Mouse (Mus musculus) lung, postnatal 0 days (tissue): ENCODE data around the gene Clk2. TPM values are rescaled to one million over a fixed set of nuclear protein-coding genes. Genes with fewer than 3 reads are reported as not detected.

Experiments
- ATAC-seq: fragments of 200-750 bp; cut with Nextera tagmentation; 2 replicates; pipeline ENCODE4 v1.8.0; 2017; ENCODE audit warnings: moderate library complexity
- DNase-seq: peaks from one replicate; pipeline ENCODE4 v3.0.0-alpha.2; 2016; ENCODE audit warnings: low spot score
- H3K27ac ChIP-seq: fragments of 300-500 bp; sonication (generic); 2 replicates; pipeline ENCODE4 v1.5.1; 2014; ENCODE audit warnings: antibody characterized with exemption, mild to moderate bottlenecking, low read length, mixed read lengths
- H3K27me3 ChIP-seq: fragments of 300-500 bp; sonication (generic); replicated peaks from 2 replicates; pipeline ENCODE4 v1.6.1; 2014; ENCODE audit warnings: low read length, mixed read lengths; ENCODE audit not compliant: insufficient read depth
- H3K36me3 ChIP-seq: fragments of 300-500 bp; sonication (generic); 2 replicates; pipeline ENCODE4 v1.6.1; 2014; ENCODE audit warnings: low read length, mixed read lengths; ENCODE audit not compliant: insufficient read depth
- H3K4me1 ChIP-seq: fragments of 300-500 bp; sonication (generic); 2 replicates; pipeline ENCODE4 v1.6.1; 2014; ENCODE audit warnings: antibody characterized with exemption, low read depth, low read length, mixed read lengths; ENCODE audit not compliant: insufficient read depth
- H3K4me2 ChIP-seq: fragments of 300-500 bp; sonication (generic); replicated peaks from 2 replicates; pipeline ENCODE4 v1.6.1; 2014; ENCODE audit warnings: low read depth, mild to moderate bottlenecking, low read length, moderate library complexity, mixed read lengths
- H3K4me3 ChIP-seq: fragments of 300-500 bp; sonication (generic); 2 replicates; pipeline ENCODE4 v1.5.1; 2014; ENCODE audit warnings: low read depth, low read length
- H3K9ac ChIP-seq: fragments of 300-500 bp; sonication (generic); replicated peaks from 2 replicates; pipeline ENCODE4 v1.6.1; 2014; ENCODE audit warnings: low read depth, mild to moderate bottlenecking
- H3K9me3 ChIP-seq: fragments of 300-500 bp; sonication (generic); 2 replicates; pipeline ENCODE4 v1.6.1; 2016; ENCODE audit warnings: low read length, mixed read lengths
- CTCF ChIP-seq: IDR thresholded peaks from 2 replicates; pipeline ENCODE4 v1.5.1; 2016; ENCODE audit warnings: antibody characterized with exemption, mild to moderate bottlenecking
- EP300 ChIP-seq: IDR thresholded peaks from 2 replicates; pipeline ENCODE4 v1.6.1; 2016; ENCODE audit warnings: antibody characterized with exemption, mild to moderate bottlenecking, control low read depth
- WGBS: fragments of 180-500 bp; shearing (Covaris S2); extraction: QIAGEN DNeasy Blood & Tissue Kit; methylation state at CpG from one replicate; pipeline ENCODE4 v1.1.7; 2014; 5-methylcytosine and 5-hydroxymethylcytosine counted together
- polyA plus RNA-seq: library from polyadenylated mRNA; unstranded; fragments of >200 nt; fragmentation: Nextera tagmentation; extraction: Ambion mirVana; gene quantifications from 2 replicates; pipeline ENCODE4 v1.2.1, GENCODE M21; 2015

Gene Clk2
- polyA plus RNA-seq, 1 experiment from 2014 or later, result 17.7 TPM

DNA sequence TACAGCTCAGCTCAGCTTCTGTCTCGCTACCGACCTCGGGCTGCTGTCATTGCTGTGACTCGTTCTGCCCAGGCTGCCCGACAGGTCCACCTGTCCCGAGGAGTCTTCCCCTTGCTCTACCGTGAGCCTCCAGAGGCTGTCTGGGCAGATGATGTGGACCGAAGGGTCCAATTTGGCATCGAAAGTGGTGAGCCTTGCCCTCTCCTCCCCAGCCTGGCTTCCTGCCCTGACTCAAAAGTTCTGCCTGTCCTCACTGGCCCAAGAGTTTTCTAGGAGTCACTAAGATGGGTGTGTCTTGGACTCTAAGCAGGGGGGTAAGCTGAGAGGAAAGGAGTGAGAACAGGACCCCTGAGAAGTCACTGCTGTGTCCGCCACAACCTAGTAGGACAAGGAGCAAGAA lies 19.8 kb upstream of the Clk2 start:
- Histone ChIP-seq H3K9me3 (no peaks in the 10 kb centered on the region), H3K4me1 (no peaks in the 10 kb centered on the region), H3K36me3 (no peaks in the 10 kb centered on the region), H3K27me3 (0 out of 2 replicates have a peak, but pooled peaks cover 4% of the 10 kb centered on the region), H3K9ac (no peak overlapping the region), H3K4me3 (no peak overlapping the region), H3K27ac (no peak overlapping the region), H3K4me2 (no peak overlapping the region)
- WGBS, result 63% methylated on average over 10 of the region's 10 CpGs
- TF ChIP-seq CTCF (no peak), EP300 (no peak)
- DNase-seq (no peak), ATAC-seq (no peak)

DNA sequence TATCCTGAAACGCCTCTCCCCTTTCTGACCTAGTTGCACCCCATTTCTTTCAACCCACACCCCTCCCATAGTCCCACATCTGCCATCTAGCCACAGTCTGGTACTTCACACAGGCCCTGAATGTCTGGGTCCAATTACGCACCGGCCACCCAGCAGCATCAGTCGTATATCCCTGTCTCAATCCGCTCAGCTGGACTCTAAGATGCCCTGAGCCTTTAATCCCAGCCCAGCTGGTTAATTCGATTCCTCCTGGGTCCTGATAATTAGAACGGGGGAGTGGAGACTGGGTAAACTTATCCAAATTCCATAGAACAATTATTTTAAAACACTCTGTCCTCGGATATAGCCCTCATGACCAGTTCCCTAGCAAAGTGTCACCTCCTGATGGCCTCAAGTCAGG lies 19.0 kb upstream of the Clk2 start:
- no peak overlapping the region for H3K4me3 ChIP-seq
- no peaks in the 10 kb centered on the region for H3K9me3 ChIP-seq
- ATAC-seq (no peak), DNase-seq (no peak)
- TF ChIP-seq EP300, result no peak
- no peak for TF ChIP-seq CTCF
- H3K36me3 ChIP-seq, result no peaks in the 10 kb centered on the region
- WGBS, result 55% methylated on average over 8 of the region's 8 CpGs
- H3K4me1 ChIP-seq, result no peaks in the 10 kb centered on the region
- H3K9ac ChIP-seq, result no peak overlapping the region
- no peak overlapping the region for H3K27ac ChIP-seq
- 0 out of 2 replicates have a peak, but pooled peaks cover 4% of the 10 kb centered on the region for H3K27me3 ChIP-seq
- H3K4me2 ChIP-seq, result no peak overlapping the region

DNA sequence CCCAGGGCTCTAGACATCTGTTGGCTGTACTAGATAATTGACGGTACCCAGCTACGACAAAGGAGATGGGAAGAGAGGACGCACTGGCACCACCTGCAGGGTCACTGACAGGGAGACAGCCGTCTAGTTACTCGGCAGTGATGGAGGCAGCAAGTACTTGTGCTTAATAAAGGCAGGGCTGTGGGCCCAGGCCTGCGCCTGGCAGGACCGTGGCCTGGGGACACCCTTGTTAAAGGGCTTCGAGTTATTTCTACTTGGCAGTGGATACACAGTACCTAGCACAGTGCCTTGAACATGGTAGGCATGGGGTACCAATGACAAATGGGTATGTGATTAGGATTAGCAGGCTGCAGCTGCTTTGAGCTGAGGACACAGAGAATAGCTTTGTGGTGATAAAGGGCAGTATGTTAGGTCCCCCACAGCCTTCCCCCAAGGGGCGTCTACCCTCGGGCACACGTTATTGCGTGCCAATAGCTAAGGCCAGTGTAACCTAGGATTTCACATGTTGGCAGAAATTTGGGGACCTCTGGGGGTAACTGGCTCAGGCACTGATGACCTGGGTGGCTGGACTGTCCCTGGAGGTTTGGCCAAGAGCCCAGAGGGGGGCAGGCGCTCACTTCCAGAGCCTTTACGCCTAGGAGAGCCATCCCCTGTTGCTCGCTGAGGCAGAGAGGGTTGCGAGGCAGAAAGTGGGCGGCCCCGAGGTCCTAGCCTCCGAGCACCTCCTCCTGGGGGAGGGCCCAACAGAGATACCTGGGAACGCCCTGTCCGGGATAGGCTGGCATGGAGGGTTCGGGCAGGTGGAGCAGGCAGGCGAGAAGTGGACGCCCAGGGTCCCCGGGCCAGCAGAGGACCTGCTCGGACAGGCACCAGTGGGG lies 17.3 kb upstream of the Clk2 start:
- WGBS, result 25% methylated on average over 26 of the region's 26 CpGs
- H3K4me3 ChIP-seq, result peak overlapping the region; percentile 17; the same call in 1 of the 2 replicates
- H3K9me3 ChIP-seq, result no peaks in the 10 kb centered on the region
- no peak for TF ChIP-seq CTCF
- TF ChIP-seq EP300, result no peak
- peak; percentile 55 for DNase-seq
- no peak overlapping the region for H3K27ac ChIP-seq
- ATAC-seq, result peak; percentile 84
- H3K4me2 ChIP-seq, result peak overlapping the region; percentile 49
- H3K9ac ChIP-seq, result no peak overlapping the region
- H3K27me3 ChIP-seq, result 0 out of 2 replicates have a peak, but pooled peaks cover 4% of the 10 kb centered on the region
- H3K36me3 ChIP-seq, result no peaks in the 10 kb centered on the region
- no peaks in the 10 kb centered on the region for H3K4me1 ChIP-seq

DNA sequence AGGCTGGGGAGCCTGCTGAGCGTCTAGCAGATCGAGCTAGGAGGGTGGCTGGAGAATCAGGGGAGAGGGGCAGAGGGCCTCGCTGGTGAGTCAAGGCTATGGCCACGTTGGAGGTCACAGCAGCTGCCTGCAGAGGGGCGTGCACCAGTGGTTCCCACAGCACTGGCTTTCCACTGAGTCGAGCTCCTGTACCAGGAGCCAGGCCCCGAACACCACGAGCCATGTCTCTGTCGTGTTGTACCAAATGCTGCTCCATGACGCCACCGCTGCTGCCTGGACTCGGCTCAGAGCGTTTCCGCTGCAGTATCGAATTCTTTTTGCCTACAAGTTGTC lies 16.6 kb upstream of the Clk2 start:
- H3K27ac ChIP-seq, result no peak overlapping the region
- H3K9me3 ChIP-seq, result no peaks in the 10 kb centered on the region
- H3K4me1 ChIP-seq, result no peaks in the 10 kb centered on the region
- H3K9ac ChIP-seq, result no peak overlapping the region
- DNase-seq (no peak), ATAC-seq (peak; percentile 40)
- H3K36me3 ChIP-seq, result no peaks in the 10 kb centered on the region
- peak overlapping the region; percentile 49 for H3K4me2 ChIP-seq
- TF ChIP-seq EP300, result no peak
- TF ChIP-seq CTCF, result no peak
- 0 out of 2 replicates have a peak, but pooled peaks cover 4% of the 10 kb centered on the region for H3K27me3 ChIP-seq
- 10% methylated on average over 15 of the region's 15 CpGs for WGBS
- H3K4me3 ChIP-seq, result peak overlapping the region; percentile 17; the same call in 1 of the 2 replicates

DNA sequence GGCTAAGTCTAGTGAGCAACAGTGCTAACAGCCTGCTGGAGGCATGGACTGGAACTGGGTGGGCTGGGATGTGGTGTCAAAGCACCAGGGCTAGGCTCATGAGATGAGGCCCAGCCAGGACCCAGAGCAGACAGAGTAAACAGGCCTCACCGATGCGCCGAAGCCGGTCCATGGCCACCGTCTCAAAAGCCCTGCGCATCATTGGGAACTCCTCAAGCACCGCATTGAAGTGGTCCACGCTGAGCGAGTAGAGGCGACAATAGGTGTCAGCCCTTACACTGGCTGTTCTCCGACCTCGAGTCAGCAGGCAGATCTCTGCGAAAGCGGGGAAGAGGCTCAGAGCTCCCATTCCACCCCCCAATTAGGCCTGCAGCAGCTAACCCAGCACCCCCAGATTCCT lies 16.0 kb upstream of the Clk2 start:
- Histone ChIP-seq H3K9ac (no peak overlapping the region), H3K9me3 (no peaks in the 10 kb centered on the region), H3K36me3 (no peaks in the 10 kb centered on the region), H3K4me3 (no peak overlapping the region), H3K27ac (no peak overlapping the region), H3K4me1 (no peaks in the 10 kb centered on the region), H3K27me3 (0 out of 2 replicates have a peak, but pooled peaks cover 4% of the 10 kb centered on the region), H3K4me2 (no peak overlapping the region)
- ATAC-seq, result no peak
- WGBS, result 66% methylated on average over 14 of the region's 14 CpGs
- TF ChIP-seq CTCF (no peak), EP300 (no peak)
- no peak for DNase-seq

DNA sequence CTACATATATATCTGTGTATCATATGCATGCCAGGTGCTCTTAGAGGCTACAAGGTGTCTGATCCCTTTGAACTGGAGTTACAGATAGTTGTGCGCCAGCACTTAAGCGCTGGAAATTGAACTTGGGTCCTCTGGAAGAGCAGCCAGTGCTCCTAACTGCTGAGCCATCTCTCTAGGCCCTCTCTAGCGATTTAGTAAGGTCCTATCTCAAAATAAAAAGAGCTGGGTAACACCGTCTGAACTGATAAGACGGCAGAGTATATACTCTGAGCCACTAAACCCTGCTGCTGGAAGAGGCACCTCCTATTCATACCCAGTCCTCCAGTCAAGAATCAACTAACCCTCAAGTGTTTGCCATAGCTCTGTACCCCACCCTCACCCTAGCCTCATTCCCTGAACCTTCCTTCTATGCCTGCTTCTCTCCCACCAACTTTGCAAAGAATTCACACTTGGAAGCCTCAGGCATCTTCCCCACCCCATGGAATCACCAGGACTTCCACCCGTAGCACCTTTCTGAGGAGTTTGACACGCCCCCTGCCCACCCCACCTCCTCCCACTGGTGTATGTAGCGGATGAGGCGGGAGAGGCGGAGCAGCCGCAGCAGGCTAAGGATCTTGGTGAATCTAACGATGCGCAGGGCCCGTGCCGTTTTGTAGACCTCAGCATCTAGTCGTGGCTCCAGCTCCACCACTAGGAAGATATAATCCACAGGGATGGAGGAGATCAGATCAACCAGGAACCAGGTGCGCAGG lies 12.3 kb upstream of the Clk2 start:
- Histone ChIP-seq H3K9me3 (no peaks in the 10 kb centered on the region), H3K27me3 (0 out of 2 replicates have a peak, but pooled peaks cover 4% of the 10 kb centered on the region), H3K4me2 (no peak overlapping the region), H3K27ac (no peak overlapping the region), H3K9ac (no peak overlapping the region), H3K4me3 (no peak overlapping the region), H3K4me1 (no peaks in the 10 kb centered on the region), H3K36me3 (no peaks in the 10 kb centered on the region)
- TF ChIP-seq EP300 (no peak), CTCF (no peak)
- 44% methylated on average over 17 of the region's 17 CpGs for WGBS
- ATAC-seq (peak; percentile 48; the same call in 1 of the 2 replicates), DNase-seq (peak; percentile 25)
